Mouse (Mus musculus) heart, embryonic 12.5 days (tissue): ENCODE data around the gene Ubap1l. TPM values are rescaled to one million over a fixed set of nuclear protein-coding genes. Genes with fewer than 3 reads are reported as not detected.
A peak's percentile ranks its signal among the peaks of the same experiment; 100 is the strongest.

Experiments
- ATAC-seq: fragments of 200-750 bp; cut with Nextera tagmentation; 2 replicates; pipeline ENCODE4 v1.8.0; 2017; ENCODE audit warnings: moderate TSS enrichment, moderate library complexity; ENCODE audit not compliant: insufficient number of reproducible peaks, low FRiP score
- H3K27ac ChIP-seq: fragments of 300-500 bp; sonication (generic); 2 replicates; pipeline ENCODE4 v1.5.1; 2016; ENCODE audit warnings: mild to moderate bottlenecking, moderate library complexity; ENCODE audit not compliant: poor library complexity, severe bottlenecking
- H3K27me3 ChIP-seq: fragments of 300-500 bp; sonication (generic); replicated peaks from 2 replicates; pipeline ENCODE4 v1.6.1; 2016; ENCODE audit warnings: mild to moderate bottlenecking, moderate library complexity
- H3K36me3 ChIP-seq: fragments of 300-500 bp; sonication (generic); 2 replicates; pipeline ENCODE4 v1.6.1; 2016; ENCODE audit warnings: mild to moderate bottlenecking, moderate library complexity
- H3K4me1 ChIP-seq: fragments of 300-500 bp; sonication (generic); replicated peaks from 2 replicates; pipeline ENCODE4 v1.6.1; 2016; ENCODE audit warnings: mild to moderate bottlenecking
- H3K4me2 ChIP-seq: fragments of 300-500 bp; sonication (generic); 2 replicates; pipeline ENCODE4 v1.6.1; 2016; ENCODE audit warnings: mild to moderate bottlenecking, moderate library complexity
- H3K4me3 ChIP-seq: fragments of 300-500 bp; sonication (generic); 2 replicates; pipeline ENCODE4 v1.5.1; 2016; ENCODE audit warnings: mild to moderate bottlenecking
- H3K9ac ChIP-seq: fragments of 300-500 bp; sonication (generic); 2 replicates; pipeline ENCODE4 v1.6.1; 2016; ENCODE audit warnings: mild to moderate bottlenecking, moderate library complexity
- H3K9me3 ChIP-seq: fragments of 300-500 bp; sonication (generic); replicated peaks from 2 replicates; pipeline ENCODE4 v1.6.1; 2016; ENCODE audit warnings: mild to moderate bottlenecking, moderate library complexity
- WGBS: fragments of 180-500 bp; shearing (Covaris S2); methylation state at CpG from one replicate; pipeline ENCODE4 v1.1.7; 2016; 5-methylcytosine and 5-hydroxymethylcytosine counted together
- polyA plus RNA-seq: library from polyadenylated mRNA; unstranded; fragments of >200 nt; fragmentation: Nextera tagmentation; extraction: Ambion mirVana; gene quantifications from 2 replicates; pipeline ENCODE4 v1.2.1, GENCODE M21; 2016

Gene Ubap1l
- polyA plus RNA-seq, 1 experiment from 2014 or later: 0.11 TPM

GRCm38 (mm10) chr9:65394360-65394759, 33.5 kb downstream of the Ubap1l start:
- no peaks in the 10 kb centered on the region for H3K36me3 ChIP-seq
- H3K4me1 ChIP-seq: peaks cover 25% of the 10 kb centered on the region
- H3K4me2 ChIP-seq: no peak overlapping the region
- 64% methylated on average over 2 of the region's 2 CpGs for WGBS
- H3K9me3 ChIP-seq: no peaks in the 10 kb centered on the region
- peaks cover 40% of the 10 kb centered on the region for H3K27me3 ChIP-seq
- no peak for ATAC-seq
- H3K4me3 ChIP-seq: no peak overlapping the region
- no peak overlapping the region for H3K27ac ChIP-seq
- no peak overlapping the region for H3K9ac ChIP-seq

GRCm38 (mm10) chr9:65398279-65398678, 37.4 kb downstream of the Ubap1l start, which contains the start of gene Rasl12:
Rasl12 (plus strand) TSS chr9:65398506.
- Histone ChIP-seq H3K4me1 (peaks cover 14% of the 10 kb centered on the region; the same call in 1 of the 2 replicates), H3K36me3 (no peaks in the 10 kb centered on the region), H3K4me3 (peak within 1 kb of the TSS; percentile 53), H3K9me3 (no peaks in the 10 kb centered on the region), H3K9ac (peak within 1 kb of the TSS; percentile 42), H3K4me2 (peak within 1 kb of the TSS; percentile 85), H3K27me3 (peaks cover 4% of the 10 kb centered on the region; the same call in 1 of the 2 replicates), H3K27ac (no peak within 1 kb of the TSS)
- ATAC-seq: peak; percentile 75; the same call in 1 of the 2 replicates
- 1% methylated on average over 24 of the region's 24 CpGs for WGBS

- no peak overlapping the region for H3K4me3 ChIP-seq
- H3K36me3 ChIP-seq: no peaks in the 10 kb centered on the region
- ATAC-seq: no peak
- no peak overlapping the region for H3K4me2 ChIP-seq
- WGBS: 90% methylated on average over 6 of the region's 6 CpGs
- H3K27me3 ChIP-seq: peaks cover 4% of the 10 kb centered on the region; the same call in 1 of the 2 replicates
- no peak overlapping the region for H3K27ac ChIP-seq
- H3K4me1 ChIP-seq: peaks cover 21% of the 10 kb centered on the region
- no peak overlapping the region for H3K9ac ChIP-seq
- no peaks in the 10 kb centered on the region for H3K9me3 ChIP-seq
Observed at GRCm38 (mm10) chr9:65399934-65400333, 39.1 kb downstream of the Ubap1l start.

- no peak overlapping the region for H3K4me3 ChIP-seq
- ATAC-seq: no peak
- H3K27ac ChIP-seq: no peak overlapping the region
- 49% methylated on average over 15 of the region's 15 CpGs for WGBS
- no peaks in the 10 kb centered on the region for H3K27me3 ChIP-seq
- peaks cover 13% of the 10 kb centered on the region for H3K4me1 ChIP-seq
- peak overlapping the region; percentile 47 for H3K4me2 ChIP-seq
- H3K9me3 ChIP-seq: no peaks in the 10 kb centered on the region
- no peaks in the 10 kb centered on the region for H3K36me3 ChIP-seq
- H3K9ac ChIP-seq: no peak overlapping the region
Observed at GRCm38 (mm10) chr9:65404331-65405183, 43.7 kb downstream of the Ubap1l start.

DNA sequence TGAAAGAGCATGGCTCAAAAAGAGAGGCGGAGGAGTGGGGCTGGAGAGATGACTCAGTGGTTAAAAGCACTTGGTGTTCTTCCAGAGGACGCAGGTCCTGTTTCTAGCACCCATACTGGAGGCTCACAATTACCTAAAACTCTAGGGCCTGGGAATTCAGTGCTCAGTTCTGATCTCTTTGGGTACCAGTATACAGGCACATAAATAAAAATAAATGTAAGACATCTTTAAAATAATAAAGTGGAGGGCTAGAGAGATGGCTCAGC, 44.3 kb downstream of the Ubap1l start:
- Histone ChIP-seq H3K27ac (no peak overlapping the region), H3K36me3 (no peaks in the 10 kb centered on the region), H3K4me2 (no peak overlapping the region), H3K4me3 (no peak overlapping the region), H3K9ac (no peak overlapping the region), H3K9me3 (no peaks in the 10 kb centered on the region), H3K4me1 (peaks cover 13% of the 10 kb centered on the region), H3K27me3 (no peaks in the 10 kb centered on the region)
- 79% methylated on average over 2 of the region's 2 CpGs for WGBS
- ATAC-seq: no peak

GRCm38 (mm10) chr9:65407327-65407726, 46.5 kb downstream of the Ubap1l start:
- H3K9me3 ChIP-seq: no peaks in the 10 kb centered on the region
- WGBS: 74% methylated on average over 5 of the region's 5 CpGs
- H3K4me3 ChIP-seq: no peak overlapping the region
- H3K36me3 ChIP-seq: no peaks in the 10 kb centered on the region
- no peak for ATAC-seq
- peaks cover 13% of the 10 kb centered on the region for H3K4me1 ChIP-seq
- no peak overlapping the region for H3K9ac ChIP-seq
- H3K27ac ChIP-seq: no peak overlapping the region
- no peak overlapping the region for H3K4me2 ChIP-seq
- 0 out of 2 replicates have a peak, but pooled peaks cover 6% of the 10 kb centered on the region for H3K27me3 ChIP-seq

DNA sequence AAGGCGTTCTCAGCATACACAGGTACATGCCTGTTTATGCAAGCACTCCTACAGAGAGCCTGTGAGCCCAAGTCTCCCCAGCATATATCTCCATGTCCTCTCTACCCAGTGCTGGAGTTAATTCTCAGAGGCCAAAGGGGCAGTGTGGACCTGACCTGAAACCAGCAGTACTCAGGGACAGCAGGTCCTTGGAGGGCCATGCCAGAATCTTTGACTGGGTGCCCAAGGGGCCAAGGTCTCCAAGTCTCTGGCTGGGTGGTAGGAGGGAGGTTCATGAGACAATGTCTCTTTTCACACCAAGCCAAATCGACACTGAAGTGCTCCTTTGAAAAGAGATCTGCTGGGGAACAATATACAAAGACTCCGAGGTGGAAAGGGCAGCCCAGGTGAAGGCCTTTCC, 47.0 kb downstream of the Ubap1l start:
- H3K4me2 ChIP-seq: no peak overlapping the region
- 61% methylated on average over 3 of the region's 3 CpGs for WGBS
- H3K27ac ChIP-seq: no peak overlapping the region
- peaks cover 13% of the 10 kb centered on the region for H3K4me1 ChIP-seq
- no peak overlapping the region for H3K4me3 ChIP-seq
- no peaks in the 10 kb centered on the region for H3K9me3 ChIP-seq
- H3K9ac ChIP-seq: no peak overlapping the region
- no peak for ATAC-seq
- 0 out of 2 replicates have a peak, but pooled peaks cover 6% of the 10 kb centered on the region for H3K27me3 ChIP-seq
- H3K36me3 ChIP-seq: no peaks in the 10 kb centered on the region

DNA sequence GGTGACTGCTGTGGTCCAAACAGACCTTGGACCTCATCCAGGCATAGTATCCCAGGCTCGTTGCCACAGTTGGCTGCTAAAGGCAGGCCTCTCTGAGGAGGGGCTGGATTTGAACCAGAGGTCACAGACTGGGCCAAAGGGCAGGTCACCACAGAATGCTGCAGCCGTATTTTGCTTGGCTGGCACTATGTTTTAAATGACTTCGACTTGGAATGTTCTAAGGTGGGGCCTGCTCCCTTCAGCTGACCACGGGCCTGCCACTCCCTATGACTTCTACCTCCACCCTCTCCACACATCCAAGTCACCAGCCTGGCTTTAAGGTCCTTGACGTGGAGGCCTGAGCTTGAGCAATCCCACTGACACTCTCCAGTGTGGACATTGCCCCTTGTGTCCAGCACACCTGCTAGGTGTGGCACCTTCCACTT, 48.0 kb downstream of the Ubap1l start:
- ATAC-seq: no peak
- Histone ChIP-seq H3K27me3 (peaks cover 12% of the 10 kb centered on the region; the same call in 1 of the 2 replicates), H3K4me2 (no peak overlapping the region), H3K36me3 (no peaks in the 10 kb centered on the region), H3K4me3 (no peak overlapping the region), H3K27ac (no peak overlapping the region), H3K4me1 (peaks cover 10% of the 10 kb centered on the region), H3K9ac (no peak overlapping the region), H3K9me3 (no peaks in the 10 kb centered on the region)
- WGBS: 67% methylated on average over 5 of the region's 5 CpGs

DNA sequence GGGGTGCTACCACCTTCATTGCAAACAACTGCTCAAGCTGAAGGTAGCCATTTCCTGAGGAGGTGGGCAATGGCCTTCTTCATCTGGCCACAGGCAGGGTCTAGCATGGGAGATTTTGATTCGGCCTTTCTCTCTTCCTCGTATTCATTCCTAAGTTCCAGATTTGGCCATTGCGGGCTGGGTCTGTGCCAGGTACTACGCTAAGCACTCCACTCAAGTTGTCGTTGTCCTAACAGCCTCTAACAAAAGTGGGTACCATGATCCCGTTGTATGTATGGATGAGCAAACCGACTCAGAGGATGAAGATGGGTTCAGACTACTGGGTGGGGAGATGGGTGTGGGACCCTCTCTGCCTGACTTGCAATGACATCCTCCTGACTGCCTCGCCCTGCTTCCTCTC, 49.5 kb downstream of the Ubap1l start:
- H3K9ac ChIP-seq: no peak overlapping the region
- no peaks in the 10 kb centered on the region for H3K36me3 ChIP-seq
- no peaks in the 10 kb centered on the region for H3K9me3 ChIP-seq
- no peak for ATAC-seq
- no peak overlapping the region for H3K4me2 ChIP-seq
- H3K27ac ChIP-seq: no peak overlapping the region
- H3K4me3 ChIP-seq: no peak overlapping the region
- H3K4me1 ChIP-seq: no peaks in the 10 kb centered on the region
- H3K27me3 ChIP-seq: peaks cover 18% of the 10 kb centered on the region; the same call in 1 of the 2 replicates
- WGBS: 91% methylated on average over 8 of the region's 8 CpGs

DNA sequence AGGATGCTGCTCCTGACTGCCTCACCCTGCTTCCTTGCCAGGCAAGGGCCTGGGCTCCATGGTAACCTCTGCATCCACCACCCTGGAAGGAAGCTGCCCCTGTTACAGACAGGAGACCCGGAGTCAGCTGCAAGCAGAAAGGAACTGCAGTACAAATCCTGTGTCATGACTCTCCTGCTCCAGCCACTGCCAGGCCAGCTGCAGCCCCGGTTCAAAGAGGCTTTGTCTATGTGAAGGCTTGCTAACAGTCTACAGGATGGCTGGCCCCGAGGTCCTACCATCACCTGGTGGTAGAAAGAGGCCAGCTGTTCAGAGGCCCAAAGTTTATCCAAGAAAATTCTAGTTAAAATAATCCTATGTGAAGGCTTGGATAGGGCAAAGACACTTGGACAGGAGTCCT, 50.5 kb downstream of the Ubap1l start:
- no peak overlapping the region for H3K9ac ChIP-seq
- H3K4me3 ChIP-seq: no peak overlapping the region
- no peak for ATAC-seq
- H3K27ac ChIP-seq: no peak overlapping the region
- WGBS: 66% methylated on average over 3 of the region's 3 CpGs
- peaks cover 18% of the 10 kb centered on the region; the same call in 1 of the 2 replicates for H3K27me3 ChIP-seq
- H3K4me2 ChIP-seq: no peak overlapping the region
- H3K9me3 ChIP-seq: no peaks in the 10 kb centered on the region
- H3K4me1 ChIP-seq: no peaks in the 10 kb centered on the region
- H3K36me3 ChIP-seq: no peaks in the 10 kb centered on the region

DNA sequence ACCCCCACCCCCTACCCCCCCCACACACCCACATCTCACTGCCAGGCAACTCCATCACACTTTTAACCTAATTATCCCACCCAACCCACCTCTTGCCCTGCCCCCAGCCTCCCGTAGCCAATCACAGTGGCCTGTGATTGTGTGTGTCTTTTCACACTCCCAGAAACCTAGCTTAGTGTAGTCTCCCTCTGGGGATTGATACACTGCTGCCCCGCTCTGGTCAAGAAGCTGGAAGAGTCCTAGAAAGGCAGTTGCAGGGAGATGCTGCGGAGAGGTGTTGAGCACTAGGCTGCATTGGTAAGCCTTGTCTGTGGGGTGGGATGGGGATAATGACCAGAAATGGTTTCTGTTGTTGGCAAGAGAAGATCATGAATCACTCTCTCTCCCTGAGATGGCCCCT, 56.9 kb downstream of the Ubap1l start:
- Histone ChIP-seq H3K36me3 (no peaks in the 10 kb centered on the region), H3K9ac (no peak overlapping the region), H3K27ac (no peak overlapping the region), H3K27me3 (peaks cover 12% of the 10 kb centered on the region; the same call in 1 of the 2 replicates), H3K4me2 (no peak overlapping the region), H3K9me3 (no peaks in the 10 kb centered on the region), H3K4me3 (no peak overlapping the region), H3K4me1 (no peaks in the 10 kb centered on the region)
- no peak for ATAC-seq
- WGBS: 33% methylated on average over 3 of the region's 3 CpGs
